Comparison of ENCODE assay signal across 8 mouse cellular contexts in the genomic region with DNA sequence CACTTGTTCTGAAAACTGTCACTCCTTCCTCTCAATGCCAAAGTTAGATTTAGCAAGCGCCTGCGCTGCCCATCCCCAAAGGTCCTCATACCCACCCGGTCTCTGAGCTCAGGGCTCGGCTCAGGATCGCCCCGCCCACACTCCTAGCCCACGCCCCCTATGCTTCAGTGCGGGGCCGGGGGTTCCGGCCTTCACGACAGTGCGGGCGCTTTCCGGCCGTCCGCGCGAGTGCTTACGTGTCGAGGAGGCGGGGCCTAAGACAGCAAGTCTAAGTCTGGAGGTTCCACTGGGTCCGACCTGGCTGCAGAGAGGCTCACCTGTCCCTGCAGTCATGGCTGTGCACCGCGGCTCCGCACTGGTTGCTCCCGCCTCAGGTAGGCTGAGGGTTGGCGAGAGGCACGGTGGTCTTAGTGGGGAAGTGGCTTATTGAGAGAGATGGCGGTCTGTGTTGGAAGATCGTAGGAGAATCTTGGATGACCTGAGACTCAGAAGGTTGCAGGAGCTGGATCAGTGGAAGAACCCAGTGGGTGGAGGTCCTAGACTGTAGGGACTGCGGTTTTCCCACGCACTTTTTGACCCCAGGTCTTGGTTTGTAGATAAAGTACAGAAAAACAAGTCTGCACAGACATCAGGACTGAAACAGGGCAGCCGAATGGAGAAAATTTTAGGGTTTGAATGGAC. TPM values are rescaled to one million over a fixed set of nuclear protein-coding genes. Genes with fewer than 3 reads are reported as not detected.
DNase-seq lines count a peak whose midpoint lies in the region; ATAC-seq and TF ChIP-seq lines count a peak whose summit lies in the region.

Gene Ggcx, plus strand, starts transcription at position 233 of the 681 bp plus-strand sequence.

- H3K4me2 ChIP-seq in hindbrain, postnatal 0 days (ENCODE audit: low read depth, low read length): peak within 1 kb of the TSS; percentile 61

- DNase-seq in WW6 (ENCODE audit: low read depth, low spot score): peak; percentile 93
- DNase-seq in cerebellum, postnatal 4 days (ENCODE audit: low spot score in 2 of 2): peak; percentile 82 to 91
- DNase-seq in gastrocnemius, adult 2 months: peak; percentile 97
- DNase-seq in hindbrain, postnatal 0 days (ENCODE audit: low spot score): peak; percentile 97
- DNase-seq in left cerebral cortex, adult 8-10 months (ENCODE audit: low spot score in 2 of 2): peak; percentile 85 to 90
- DNase-seq in right cerebral cortex, postnatal 10 days (ENCODE audit: low spot score in 2 of 2): peak; percentile 95
- peak; percentile 94 for DNase-seq in urinary bladder, postnatal 25 days (ENCODE audit: low spot score)

- peaks cover 8% of the 10 kb centered on the region for H3K4me1 ChIP-seq in hindbrain, postnatal 0 days (ENCODE audit: insufficient read depth, low read length)
- peaks cover 63% of the 10 kb centered on the region for H3K4me1 ChIP-seq in megakaryocyte, embryonic 14.5 days

- intact Hi-C loops in gastrocnemius, adult 2 months (cut with DNase I): no loop called here

- peak within 1 kb of the TSS; percentile 82 for H3K4me3 ChIP-seq in gastrocnemius, adult 2 months
- H3K4me3 ChIP-seq in hindbrain, postnatal 0 days (ENCODE audit: low read length): peak within 1 kb of the TSS; percentile 76
- H3K4me3 ChIP-seq in megakaryocyte, embryonic 14.5 days (replicated peaks): peak within 1 kb of the TSS; percentile 99

- ATAC-seq in hindbrain, postnatal 0 days: peak; percentile 97

- TF ChIP-seq CTCF in gastrocnemius, adult 2 months (IDR thresholded peaks at IDR 0.05): no peak
- peak; percentile 21; the same call in 1 of the 2 replicates for TF ChIP-seq CTCF in hindbrain, postnatal 0 days (IDR thresholded peaks at IDR 0.05; ENCODE audit: low read depth)

- H3K36me3 ChIP-seq in hindbrain, postnatal 0 days (ENCODE audit: insufficient read depth, low read length): peaks cover 18% of the 10 kb centered on the region
- peaks cover 34% of the 10 kb centered on the region for H3K36me3 ChIP-seq in megakaryocyte, embryonic 14.5 days (replicated peaks; ENCODE audit: low read length)

- WGBS in hindbrain, postnatal 0 days: 2% methylated on average over 33 of the region's 33 CpGs

- peak within 1 kb of the TSS; percentile 68 for H3K9ac ChIP-seq in hindbrain, postnatal 0 days (replicated peaks; ENCODE audit: low read length)

- H3K27ac ChIP-seq in gastrocnemius, adult 2 months: peak within 1 kb of the TSS; percentile 92
- peak within 1 kb of the TSS; percentile 70 for H3K27ac ChIP-seq in hindbrain, postnatal 0 days

- H3K9me3 ChIP-seq in hindbrain, postnatal 0 days (ENCODE audit: low read length): no peaks in the 10 kb centered on the region
- no peaks in the 10 kb centered on the region for H3K9me3 ChIP-seq in megakaryocyte, embryonic 14.5 days

- H3K27me3 ChIP-seq in hindbrain, postnatal 0 days (ENCODE audit: insufficient read depth, low read length): no peaks in the 10 kb centered on the region
- no peaks in the 10 kb centered on the region for H3K27me3 ChIP-seq in megakaryocyte, embryonic 14.5 days (replicated peaks)

RNA-seq across cellular contexts. Expression of gene Ggcx, which starts in this region (rescaled TPM):
- total RNA-seq in gastrocnemius, adult 2 months (2021): 10 to 100 TPM; 12.2 to 17.3 TPM
- total RNA-seq in hindbrain, postnatal 0 days (2014; rRNA removed): 14.8 and 23.6 TPM in 2 replicates
- 10.6 and 14.6 TPM in 2 replicates for polyA plus RNA-seq in hindbrain, postnatal 0 days (2015; fragmentation: Nextera tagmentation; extraction: Ambion mirVana)
- total RNA-seq in left cerebral cortex, adult 8-10 months (2022): 10 to 100 TPM; 20.3 to 24.7 (median 23.5) TPM
- polyA plus RNA-seq in megakaryocyte, embryonic 14.5 days (2012; ENCODE audit: insufficient read depth, low replicate concordance): 4.8 and 8.6 TPM in 2 replicates

Comparison
In these comparisons a context has a peak if more than half of its experiments do, and no peak if none do; other contexts are left out.
1. Peak in every context shown above with its lines: DNase-seq, ATAC-seq, H3K4me3 ChIP-seq and H3K27ac ChIP-seq.